Mouse (Mus musculus) layer of hippocampus, adult 8-10 months (tissue): ENCODE results near the gene Dupd1. TPM values are rescaled to one million over a fixed set of nuclear protein-coding genes. Genes with fewer than 3 reads are reported as not detected.
A peak's percentile ranks its signal among the peaks of the same experiment; 100 is the strongest.

Experiments
- DNase-seq, 2 experiments: peaks; one replicate each; pipeline ENCODE4 v3.0.0; 2022; ENCODE audit warnings: low spot score in 2 of 2
- total RNA-seq, 4 experiments: library from RNA; stranded (reverse); gene quantifications; 2 replicates each; pipeline ENCODE4 v1.2.4; 2022

The Dupd1 gene
- under 1 TPM in 2 of 4 experiments, not detected in 2; 0.30 to 0.34 TPM for total RNA-seq

DNA sequence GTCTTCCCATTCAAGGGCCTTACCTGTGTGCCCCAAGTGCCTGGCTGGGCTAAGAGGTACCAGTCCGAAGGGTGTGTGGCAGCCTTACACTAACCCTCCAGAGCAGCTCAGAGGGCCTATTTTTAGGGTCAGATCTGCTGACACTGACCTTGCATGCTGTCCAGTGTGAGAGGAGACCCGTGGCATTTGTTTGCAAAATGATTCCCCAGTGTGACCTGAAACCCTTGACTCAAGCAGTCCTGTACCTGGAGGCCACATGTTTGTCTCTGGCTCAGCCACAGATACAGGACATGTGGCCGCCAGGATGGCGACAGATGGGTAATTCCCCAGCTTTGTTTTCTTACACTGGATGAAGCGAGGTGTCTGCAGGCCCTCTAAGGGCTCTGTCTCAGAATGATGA lies at the start of gene Dupd1:
TSS of gene Dupd1 (minus strand) at position 91 of the 400 bp plus-strand sequence.
- DNase-seq = no peak

DNA sequence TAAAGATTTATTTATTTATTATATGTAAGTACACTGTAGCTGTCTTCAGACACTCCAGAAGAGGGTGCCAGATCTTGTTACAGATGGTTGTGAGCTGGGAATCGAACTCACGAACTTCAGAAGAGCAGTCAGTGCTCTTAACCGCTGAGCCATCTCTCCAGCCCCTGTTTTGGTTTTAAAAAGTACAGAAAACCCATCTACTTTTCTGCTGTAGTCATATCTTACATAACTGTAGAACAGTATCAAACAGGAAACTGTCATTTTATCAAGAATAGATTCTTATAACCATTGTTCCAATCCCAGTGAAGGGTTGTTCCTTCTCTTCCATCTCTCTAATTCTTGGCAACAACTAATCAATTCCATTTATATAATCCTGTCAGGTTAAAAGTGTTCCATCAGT lies 49.4 kb upstream of the Dupd1 start:
- no peak for DNase-seq

DNA sequence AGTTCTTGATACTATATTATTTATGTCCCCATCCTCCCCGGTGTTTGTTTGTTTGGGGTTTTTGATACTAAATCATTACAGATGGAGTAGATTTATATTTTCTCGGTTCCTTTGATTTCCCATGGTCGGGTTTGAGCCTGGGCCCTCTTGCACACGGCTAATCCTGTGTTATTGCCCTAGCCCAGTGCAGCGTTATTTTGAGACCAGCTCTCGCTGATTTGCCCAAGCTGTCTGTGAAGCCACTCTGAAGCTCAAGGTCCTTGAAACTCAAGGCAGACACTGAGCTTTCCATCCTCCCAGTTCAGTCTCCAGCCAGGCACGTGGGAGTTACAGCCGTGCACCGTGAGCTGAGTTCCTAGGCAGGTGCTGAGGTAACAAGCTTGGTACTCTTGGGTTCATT lies 47.2 kb upstream of the Dupd1 start:
- DNase-seq = no peak

DNA sequence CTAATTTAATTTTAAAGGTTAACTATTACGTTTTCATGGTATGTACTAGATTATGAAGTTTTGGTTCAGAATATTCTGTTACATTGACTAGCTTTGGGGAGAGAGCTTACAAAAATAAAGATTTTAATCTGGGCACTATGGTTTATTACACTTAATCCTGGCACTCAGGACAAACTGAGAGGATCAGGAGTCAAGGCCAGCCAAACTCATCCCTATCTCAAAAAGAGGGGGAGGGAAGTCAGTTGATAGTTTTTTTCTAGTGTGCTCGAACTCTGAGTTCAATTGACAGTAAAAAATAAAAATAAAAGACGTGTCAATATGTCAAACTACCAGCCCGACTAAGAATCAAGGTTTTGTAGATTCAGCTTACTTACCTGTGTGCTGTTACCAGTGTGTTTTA lies 39.0 kb upstream of the Dupd1 start:
- no peak for DNase-seq

DNA sequence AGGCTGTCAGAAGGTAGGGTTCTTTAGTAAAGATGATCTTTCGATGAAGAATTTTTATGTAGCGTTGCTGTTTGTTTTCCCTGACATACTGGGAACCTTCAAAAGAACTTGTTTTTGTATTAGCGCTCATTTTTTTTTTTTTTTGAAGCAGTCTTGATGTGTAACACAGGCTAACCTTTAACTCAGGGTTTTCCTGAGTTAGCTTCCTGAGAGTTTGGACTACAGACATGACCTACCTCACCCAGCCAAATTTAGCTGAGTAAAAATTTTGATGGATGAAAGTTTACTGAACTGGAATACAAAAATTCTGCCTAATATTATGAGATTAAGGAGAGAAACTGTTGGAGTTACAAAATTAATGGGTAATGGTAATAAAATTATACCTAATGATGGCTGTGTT lies 38.0 kb upstream of the Dupd1 start:
- no peak for DNase-seq

DNA sequence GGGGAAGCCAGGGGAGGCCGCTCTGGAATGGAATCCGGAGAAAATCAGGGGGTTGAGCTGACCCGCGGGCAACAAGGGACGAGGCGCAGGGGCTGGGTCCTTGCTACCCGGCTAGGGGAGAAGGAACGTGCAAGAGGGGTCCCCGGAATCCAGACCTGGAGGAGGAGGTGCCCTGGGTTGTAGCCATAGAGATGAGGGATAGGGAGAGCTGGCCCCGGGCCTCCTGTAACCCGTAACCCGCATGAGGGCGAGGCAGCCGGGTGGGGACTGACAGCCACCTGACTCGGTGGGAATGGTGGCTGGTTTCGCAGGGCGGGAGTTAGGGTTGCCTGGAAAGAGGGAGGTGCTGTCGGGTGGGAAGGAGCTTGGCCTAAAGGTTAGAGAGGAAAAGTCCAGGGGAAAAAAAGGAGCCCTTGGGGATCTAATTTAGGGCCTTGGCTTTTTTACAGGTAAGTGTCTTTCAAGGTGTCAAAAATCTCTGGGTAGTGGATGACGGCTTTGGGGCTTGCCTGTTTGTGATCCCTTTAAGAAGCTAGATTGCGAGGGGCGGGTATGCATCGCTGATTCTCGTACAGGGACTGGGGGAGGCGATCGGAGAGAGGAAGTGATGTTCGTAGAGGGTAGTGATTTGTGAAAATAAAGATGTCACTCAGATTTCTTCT lies 36.6 kb upstream of the Dupd1 start, which contains the start of gene Dusp13:
TSS of gene Dusp13 (minus strand) at position 301 of the 662 bp plus-strand sequence.
- DNase-seq = peak; percentile 60 to 64

DNA sequence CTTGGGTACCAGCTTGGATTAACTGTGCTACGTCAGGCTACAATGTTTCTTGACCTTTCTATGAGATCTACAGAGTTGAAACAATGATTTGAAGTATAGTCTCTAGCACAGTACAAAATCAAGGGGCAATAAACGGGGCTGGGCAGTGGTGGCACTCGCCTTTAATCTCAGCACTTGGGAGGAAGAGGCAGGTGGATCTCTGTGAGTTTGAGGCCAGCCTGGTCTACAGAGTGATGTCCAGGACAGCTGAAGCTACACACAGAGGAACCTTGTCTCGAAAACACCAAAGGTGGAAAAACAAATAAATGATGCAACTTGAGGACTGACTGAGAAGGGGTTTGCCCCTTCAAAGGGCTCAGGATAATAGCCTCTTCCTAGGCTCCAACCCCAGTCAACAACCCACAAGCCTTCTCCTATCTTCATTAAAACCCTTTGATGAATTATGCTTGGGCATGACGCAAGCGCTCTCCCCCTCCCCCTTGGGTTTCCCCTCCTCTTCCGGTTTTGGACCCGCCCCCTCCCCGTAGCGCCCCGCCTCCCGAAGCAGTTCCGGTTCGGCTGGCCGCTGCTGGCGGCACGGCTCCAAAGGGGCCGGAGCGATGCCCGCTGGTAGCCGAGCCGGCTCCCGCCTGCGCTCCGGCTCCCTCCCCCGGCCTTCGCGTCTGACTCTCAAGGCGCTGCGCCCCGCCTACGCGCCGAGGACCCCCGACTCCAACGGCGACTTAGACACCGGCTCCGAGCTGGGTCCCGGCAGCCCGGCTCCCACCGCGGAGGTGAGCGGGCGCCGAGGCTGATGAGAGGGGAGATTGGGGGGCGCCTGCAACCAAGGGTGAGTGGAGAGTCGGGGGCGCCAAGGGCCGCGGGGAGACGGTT lies 35.9 kb upstream of the Dupd1 start, which contains the start of gene Samd8:
TSS of gene Samd8 (plus strand) at position 524 of the 873 bp plus-strand sequence.
- peak; percentile 74 to 80 for DNase-seq

DNA sequence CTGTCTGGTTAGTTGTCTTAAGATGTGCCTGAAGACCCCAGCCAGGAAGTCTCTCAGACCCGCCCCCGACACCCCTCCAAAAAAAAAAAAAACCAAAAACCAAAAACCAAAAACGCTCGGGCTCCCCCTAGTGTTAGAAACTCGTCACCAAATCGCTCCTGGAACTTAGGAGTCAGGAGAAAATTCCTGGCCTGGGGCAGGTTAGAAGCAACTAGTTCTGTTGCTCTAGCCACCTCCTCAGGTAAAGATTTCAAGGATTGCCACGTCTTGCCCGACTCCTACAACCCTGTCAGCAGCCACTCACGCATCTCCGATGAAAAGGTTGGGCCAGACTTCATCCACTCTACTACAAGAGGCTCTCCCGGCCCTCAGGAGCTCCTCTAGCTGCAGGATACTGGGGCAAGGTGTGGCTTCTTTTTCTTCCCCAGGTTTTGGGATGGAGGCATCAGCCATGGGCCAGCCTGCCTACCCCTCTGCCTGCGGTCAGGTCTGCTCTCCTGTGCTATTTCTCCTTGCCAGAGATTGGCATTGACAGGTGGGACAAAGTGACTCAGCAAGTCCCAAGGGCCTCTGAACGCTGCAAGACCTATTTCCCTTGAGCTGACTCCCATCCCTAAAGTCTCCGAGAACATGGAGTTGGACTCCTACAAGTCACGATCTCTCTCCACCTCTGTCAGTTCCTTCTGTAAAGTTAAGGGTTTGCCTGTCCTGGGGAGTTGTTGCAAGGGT lies 33.9 kb upstream of the Dupd1 start:
- no peak for DNase-seq

DNA sequence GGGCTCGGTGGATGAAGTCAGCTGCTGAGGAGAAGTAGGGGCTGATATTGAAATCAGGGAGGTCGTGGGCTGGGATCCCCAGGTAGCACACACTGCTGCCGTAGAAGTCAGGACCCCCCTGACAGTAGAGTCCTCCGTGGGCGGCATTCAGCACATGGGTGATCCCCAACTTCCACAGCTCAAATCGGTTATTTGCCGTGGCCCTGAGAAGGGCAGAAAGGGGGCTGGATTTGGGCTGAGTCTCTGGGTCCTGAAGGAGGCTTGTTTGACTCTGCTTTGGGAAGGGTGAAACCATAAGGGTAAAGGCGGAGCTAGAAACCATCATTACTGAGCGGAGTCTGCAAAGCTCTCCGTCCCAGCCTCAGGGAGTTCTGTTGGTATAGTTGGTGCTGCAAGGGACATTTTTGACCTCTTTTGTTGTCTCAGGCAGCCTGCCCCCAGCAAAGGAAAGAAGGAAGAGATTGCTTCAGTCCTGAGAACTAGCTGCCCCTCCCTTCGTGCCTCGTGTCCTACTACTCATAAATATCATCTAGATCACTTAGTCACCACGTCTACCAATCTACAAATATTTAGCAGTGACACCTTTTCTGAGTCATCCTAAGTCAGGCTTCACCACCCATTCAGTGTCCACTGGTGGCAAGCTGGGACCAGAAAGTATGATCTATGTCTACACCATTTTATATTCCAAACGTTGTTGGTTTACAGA lies 33.2 kb upstream of the Dupd1 start:
- DNase-seq = no peak

DNA sequence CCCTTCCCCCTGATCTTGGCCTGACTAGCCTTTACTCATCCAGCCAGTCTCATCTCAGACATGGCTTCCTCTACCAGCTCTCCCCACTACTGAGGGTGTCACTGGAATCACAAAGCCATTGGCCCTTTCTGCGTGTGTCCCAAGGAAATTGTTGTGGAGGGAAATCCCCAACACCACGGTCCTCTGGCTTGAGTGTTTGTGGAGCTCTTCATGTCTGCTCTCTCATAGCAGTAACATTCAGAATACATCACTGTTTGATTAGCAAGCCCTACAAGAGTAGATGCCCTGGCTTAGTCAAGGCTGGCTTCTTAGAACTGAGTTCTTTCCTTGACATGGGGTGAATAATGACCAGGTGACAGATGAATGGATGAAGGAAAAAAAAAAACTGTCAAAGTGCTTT lies 32.5 kb upstream of the Dupd1 start:
- no peak for DNase-seq

DNA sequence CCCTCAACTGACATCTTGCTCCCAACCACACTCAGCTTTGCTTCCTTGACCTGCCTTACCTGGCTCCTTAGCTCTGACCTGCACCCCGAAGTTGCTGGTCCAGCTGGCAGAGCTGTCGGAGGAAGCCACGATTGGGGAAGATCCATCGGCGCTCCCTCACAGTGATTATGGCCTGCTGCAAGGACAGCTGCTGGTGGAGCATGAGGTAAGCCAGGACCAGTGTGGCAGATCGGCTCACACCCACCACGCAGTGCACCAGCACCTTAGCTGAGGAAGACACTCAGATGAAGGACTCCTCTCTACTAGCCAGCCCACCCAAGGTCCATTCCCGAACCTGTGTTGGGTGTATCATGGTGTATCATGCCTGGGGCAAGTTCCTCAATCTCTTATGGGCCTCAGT lies 31.9 kb upstream of the Dupd1 start:
- DNase-seq = no peak

DNA sequence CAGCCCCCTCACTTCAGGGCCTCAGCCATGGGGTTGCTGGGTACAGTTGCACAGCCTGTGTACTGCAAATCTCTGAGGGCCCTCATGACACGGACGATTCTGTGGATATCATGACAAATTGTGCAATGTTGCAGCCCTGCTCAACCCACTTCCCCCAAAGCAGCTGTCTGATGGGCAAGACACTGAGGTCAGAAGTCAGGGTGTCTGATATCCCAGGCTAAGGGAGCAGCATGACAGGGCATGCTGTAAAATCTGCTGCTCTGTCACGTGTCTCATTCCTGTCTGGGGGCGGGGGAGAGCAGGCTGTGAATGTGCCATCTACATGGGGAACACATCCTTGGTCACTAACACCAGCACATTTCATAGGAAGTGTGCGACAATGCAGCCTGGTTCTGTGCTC lies 30.8 kb upstream of the Dupd1 start:
- DNase-seq = no peak

DNA sequence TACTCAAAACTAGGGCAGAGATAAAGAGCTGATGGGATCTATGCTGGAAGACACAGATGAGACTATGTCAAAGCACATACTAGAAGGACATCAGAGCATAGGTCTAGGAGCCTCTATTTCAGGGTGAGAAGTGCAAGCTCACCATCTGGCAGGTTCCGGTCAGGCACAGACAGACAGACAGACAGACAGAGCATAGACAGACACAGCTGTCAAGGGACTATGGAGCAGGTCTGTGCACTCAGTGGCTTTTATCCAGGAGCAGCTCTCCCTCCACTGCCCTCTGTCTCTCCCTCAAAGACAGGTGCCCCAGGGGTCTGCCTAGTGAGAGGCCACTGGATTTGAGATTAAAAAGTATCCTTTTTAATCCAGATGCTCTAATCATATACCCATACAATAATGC lies 29.8 kb upstream of the Dupd1 start:
- no peak for DNase-seq

DNA sequence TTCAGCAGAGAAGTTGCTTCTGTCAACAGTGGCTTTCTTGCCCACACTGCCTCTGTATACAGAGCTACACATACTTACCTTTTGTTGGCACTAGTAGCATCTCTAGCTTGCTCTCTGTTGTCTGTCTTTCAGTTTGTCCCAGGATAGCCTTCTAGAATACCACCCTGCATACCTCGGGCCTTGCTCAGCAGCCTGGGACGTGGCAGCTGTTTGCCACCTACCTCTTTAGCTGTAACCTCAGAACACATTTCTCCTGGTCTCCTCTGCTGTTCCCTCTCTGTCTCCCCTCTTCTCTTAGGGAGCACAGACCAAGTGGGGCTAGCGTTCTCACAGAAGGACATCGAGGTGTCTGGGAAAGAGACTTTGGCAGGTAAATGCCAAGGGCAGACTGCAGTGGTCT lies 28.1 kb upstream of the Dupd1 start:
- DNase-seq = no peak

DNA sequence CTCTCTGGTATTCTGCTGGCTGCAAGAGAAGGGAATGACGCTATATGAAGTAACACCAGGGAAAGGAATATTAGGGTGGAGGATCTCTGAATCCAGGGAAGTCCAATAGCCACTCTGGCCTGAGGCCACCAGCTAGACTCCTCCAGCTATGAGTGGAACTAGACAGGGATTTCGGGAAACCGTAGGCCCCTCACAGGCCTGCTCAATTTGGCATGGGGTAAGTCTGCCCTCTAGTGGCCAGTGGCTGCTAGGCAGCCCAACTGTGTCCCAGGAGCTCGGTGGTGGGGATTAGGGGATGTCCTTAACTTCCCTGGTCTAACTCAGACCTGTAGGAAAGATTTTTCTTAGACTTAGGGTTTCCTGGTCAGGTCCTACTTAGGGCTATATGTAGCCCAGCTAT lies 27.4 kb upstream of the Dupd1 start:
- peak; percentile 58 to 83 for DNase-seq

DNA sequence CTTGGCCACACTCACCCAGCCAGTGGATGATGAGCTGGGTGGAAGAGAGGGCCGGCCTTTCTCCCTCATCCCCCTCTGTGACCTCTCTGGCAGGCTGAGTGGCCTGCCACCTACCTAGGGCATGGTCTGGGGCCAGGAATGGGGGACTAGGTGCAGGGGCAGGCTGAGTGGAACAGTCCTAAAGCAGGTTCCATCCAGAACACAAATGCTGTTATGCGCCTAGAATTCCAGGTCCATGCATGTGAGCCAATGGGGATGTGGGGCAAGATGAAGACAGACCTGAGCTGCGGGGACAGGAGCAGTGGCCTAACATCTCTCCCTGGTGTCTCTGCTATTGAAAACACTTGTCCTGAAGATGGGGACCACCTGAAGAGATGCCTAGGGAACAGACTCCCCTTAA lies 26.9 kb upstream of the Dupd1 start:
- DNase-seq = no peak

DNA sequence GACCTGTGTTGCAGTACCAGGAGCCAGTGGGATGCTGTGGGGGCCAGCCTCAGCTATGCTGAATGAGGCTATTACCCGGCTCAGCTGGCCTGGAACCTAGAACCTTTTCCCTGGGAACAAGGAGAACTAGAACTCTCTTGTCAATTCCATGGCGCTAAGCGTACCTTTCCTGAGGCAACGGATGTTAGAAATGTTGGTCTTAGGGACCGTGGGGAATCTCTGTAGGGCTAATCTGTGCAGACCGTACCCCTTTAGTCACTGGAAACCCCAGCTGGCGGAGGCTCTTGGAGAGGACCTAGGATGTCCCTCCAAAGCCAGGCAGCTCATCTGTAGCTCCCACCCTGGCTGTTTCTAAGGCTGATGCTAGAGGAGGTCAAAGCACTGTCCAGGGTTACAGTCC lies 26.0 kb upstream of the Dupd1 start:
- DNase-seq = no peak

DNA sequence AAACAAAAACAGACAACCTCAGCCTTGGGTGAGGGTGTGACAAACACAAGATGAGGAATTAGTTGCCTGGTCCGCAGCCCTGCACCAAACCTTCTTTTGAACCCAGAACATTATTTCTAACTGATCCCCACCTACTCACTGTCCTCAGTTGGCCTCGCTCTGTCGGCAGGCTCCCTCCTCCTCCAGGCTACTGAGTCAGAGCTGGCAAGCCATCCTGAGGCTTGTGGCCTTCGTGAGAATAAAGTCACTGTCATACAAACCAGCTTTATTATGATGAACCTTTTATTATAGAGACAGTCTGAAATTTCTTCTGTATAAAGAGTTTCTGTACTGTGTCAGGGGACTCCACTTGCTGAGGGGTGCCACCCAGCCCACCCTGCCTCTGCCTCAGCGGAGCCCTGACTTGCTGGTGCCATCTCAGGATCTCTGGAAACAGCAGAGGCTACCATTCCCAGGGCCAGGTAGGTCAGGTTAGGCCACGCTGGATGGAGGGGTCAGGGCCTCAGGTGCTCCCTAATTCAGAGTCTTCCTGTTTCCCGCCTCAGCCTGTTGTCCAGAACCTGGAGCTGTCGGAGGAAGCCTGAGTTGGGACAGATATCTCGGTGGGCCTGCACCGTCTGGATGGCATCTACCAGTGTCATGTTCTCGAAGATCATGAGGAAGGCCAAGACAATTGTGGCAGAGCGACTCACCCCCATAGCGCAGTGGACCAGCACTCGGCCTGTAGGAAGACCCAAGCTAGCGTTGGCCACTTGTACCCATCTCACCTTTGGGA lies 18.9 kb upstream of the Dupd1 start:
- DNase-seq = no peak

DNA sequence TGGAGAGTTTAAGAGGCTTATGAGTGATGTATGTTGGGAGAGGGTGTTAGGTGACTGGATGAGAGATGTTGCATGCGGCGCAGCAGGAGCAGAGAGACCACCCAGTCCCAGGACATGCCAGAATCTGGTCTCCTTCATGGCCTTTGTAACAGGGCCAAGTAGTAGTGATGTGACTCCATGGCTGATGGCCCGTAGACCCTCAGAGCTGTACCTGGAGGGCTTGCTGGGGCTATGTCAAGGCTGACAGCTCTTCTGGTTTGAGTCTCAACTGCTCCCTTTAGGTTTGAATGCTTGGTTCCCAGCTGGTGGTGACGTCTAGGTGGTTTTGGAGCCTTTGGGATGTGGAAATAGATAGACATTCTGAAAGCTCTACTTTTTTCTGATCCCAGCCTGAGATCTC lies 15.6 kb upstream of the Dupd1 start:
- DNase-seq = no peak

DNA sequence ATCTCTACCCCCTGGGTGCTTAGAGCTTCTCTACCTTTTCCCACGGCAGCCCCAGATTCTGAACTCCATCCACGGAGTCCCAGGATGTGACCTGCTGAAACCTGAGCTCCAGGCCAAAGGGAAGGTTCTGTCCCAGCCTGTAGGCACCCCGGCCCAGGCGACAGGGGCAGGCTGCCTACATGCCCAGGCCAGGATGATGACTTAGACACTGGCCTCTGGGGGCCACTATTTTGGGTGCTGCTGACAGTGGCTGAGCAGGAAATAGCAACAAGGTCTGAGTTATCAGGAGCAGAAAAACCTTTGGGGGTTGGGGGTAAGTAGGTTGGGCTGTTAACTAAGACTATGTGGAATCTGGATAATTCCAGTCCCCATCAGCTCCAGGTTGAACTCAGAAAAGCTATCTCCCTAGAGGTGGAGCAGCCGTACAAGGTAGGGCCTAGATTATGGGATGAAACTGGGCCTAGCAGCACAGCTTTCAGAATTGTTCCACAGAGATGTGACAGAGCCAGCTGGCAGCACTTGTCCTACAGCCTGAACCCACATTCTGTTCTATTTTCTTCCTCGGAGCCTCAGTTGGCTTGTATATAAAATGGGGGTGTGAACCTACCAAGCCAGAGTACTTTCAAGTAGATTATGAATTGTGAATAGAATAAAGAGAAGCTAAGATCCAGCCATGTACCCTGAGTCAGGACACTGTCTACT lies 14.8 kb upstream of the Dupd1 start:
- DNase-seq = peak in 1 of 2 experiments; percentile 50
